Mouse (Mus musculus) adrenal gland (tissue): ENCODE measurements at regions not wholly inside any gene's neighbourhood (a gene's known extent, or its start where the extent isn't known, plus 50 kb on each side); places are given as distances from the start of the nearest gene placed in this dataset.
"Not testable (repeated sequence)": the region's sequence is repeated elsewhere in the genome, so short reads cannot be mapped to it uniquely, and the experiment has no call there.

Source experiments
- intact Hi-C: fragments of 180-260 bp; cut with DNase I; formaldehyde crosslinking; loops from one replicate; pipeline ENCODE4 v1.15.1; 2025

- intact Hi-C loops = no loop called here
These were observed 178.5 kb downstream of the Tmem114 start for GRCm38 (mm10) chr16:8246445-8246844.

GRCm38 (mm10) chr16:8245612-8246011 lies 179.3 kb downstream of the Tmem114 start:
- intact Hi-C loops = no loop called here

GRCm38 (mm10) chr16:8234351-8234750 lies 190.6 kb downstream of the Tmem114 start:
- intact Hi-C loops = loop anchor here (10.0 kb wide), 1 partner anchor 50 kb away; no protein-coding TSS in a partner anchor

- intact Hi-C loops = loop anchor here (10.0 kb wide), 1 partner anchor 47 kb away; no protein-coding TSS in a partner anchor
These were observed 192.9 kb downstream of the Tmem114 start for GRCm38 (mm10) chr16:8232079-8232478.

- intact Hi-C loops = no loop called here
These were observed 201.2 kb downstream of the Tmem114 start for GRCm38 (mm10) chr16:8223625-8224300.

GRCm38 (mm10) chr16:8208251-8209181 lies 216.4 kb downstream of the Tmem114 start:
- intact Hi-C loops = no loop called here

- intact Hi-C loops = no loop called here
These were observed 219.9 kb downstream of the Tmem114 start for GRCm38 (mm10) chr16:8205014-8205413.

GRCm38 (mm10) chr16:8201306-8201705 lies 223.6 kb downstream of the Tmem114 start:
- intact Hi-C loops = no loop called here

- intact Hi-C loops = no loop called here
These were observed 226.0 kb downstream of the Tmem114 start for GRCm38 (mm10) chr16:8198771-8199562.

GRCm38 (mm10) chr16:8189472-8190240 lies 235.3 kb downstream of the Tmem114 start:
- intact Hi-C loops = loop anchor here (10.0 kb wide), 1 partner anchor 45 kb away; no protein-coding TSS in a partner anchor

- intact Hi-C loops = loop anchor here (10.0 kb wide), 1 partner anchor 46 kb away; no protein-coding TSS in a partner anchor
These were observed 235.9 kb downstream of the Tmem114 start for GRCm38 (mm10) chr16:8189071-8189470.

GRCm38 (mm10) chr16:8188505-8188904 lies 236.4 kb downstream of the Tmem114 start:
- intact Hi-C loops = loop anchor here (10.0 kb wide), 1 partner anchor 46 kb away; no protein-coding TSS in a partner anchor

GRCm38 (mm10) chr16:8184781-8185180 lies 240.2 kb downstream of the Tmem114 start:
- intact Hi-C loops = loop anchor here (10.0 kb wide), 1 partner anchor 50 kb away; no protein-coding TSS in a partner anchor

GRCm38 (mm10) chr16:8178946-8179345 lies 246.0 kb downstream of the Tmem114 start:
- intact Hi-C loops = no loop called here

GRCm38 (mm10) chr16:8177226-8177625 lies 247.7 kb downstream of the Tmem114 start:
- intact Hi-C loops = not testable (repeated sequence)

- intact Hi-C loops = no loop called here
These were observed 248.8 kb downstream of the Tmem114 start for GRCm38 (mm10) chr16:8176126-8176525.
